Mouse (Mus musculus): Measurements from ENCODE around the gene Spata5.

DNA sequence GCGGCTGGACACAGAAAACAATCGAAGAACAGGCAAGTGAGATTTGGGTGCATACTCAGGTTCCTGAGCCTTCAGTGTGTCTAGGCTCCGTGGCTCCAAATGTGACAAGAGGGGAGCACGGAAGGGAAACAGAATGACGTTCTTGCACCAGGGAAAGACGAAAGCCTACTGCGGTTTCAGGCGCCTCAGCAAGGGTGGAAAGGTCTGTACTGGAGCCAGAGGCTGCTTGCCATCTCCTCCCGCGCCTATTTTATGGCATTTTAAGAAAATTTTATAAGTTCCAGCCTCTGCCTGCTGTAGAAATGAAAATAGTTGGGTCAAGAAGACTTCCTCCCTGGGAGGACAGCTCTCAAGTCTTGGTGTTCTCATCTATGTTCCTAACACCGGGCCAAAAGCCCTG is 46.0 kb upstream of the Spata5 start:
- no peak for TF ChIP-seq CTCF (IDR thresholded peaks at IDR 0.05; ENCODE audit: low read depth, low read length)
- TF ChIP-seq POLR2A (IDR thresholded peaks at IDR 0.05; ENCODE audit: extremely low read depth, insufficient read depth, low read length), result no peak

Data from liver, adult 2 months (tissue).